Mouse (Mus musculus) B cell, adult 2 months (primary cell): ENCODE data around the gene Polr2b.

Experiments used
- DNase-seq, 2 experiments: peaks; one replicate each; pipeline ENCODE4 v3.0.0; 2022

Polr2b gene

DNA sequence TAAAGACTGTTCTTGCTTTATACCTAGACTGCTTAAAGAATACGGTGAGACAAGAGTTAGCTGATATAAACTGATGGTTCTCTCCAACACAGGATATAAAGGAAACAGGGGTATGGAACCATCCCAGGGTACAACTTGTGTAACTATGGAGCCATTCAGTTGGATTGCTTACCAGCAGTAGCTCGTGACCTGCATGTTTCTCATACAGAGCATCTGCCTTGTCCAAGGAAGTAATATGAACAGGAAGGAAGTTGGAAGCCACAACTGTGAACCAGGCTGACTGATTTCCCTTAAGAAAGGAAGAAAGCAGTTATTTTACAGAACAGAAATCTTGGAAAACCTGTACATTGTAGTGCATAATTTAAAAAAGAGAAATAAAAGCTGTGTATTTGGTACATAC, 10.5 kb upstream of the Polr2b start:
- no peak for DNase-seq

DNA sequence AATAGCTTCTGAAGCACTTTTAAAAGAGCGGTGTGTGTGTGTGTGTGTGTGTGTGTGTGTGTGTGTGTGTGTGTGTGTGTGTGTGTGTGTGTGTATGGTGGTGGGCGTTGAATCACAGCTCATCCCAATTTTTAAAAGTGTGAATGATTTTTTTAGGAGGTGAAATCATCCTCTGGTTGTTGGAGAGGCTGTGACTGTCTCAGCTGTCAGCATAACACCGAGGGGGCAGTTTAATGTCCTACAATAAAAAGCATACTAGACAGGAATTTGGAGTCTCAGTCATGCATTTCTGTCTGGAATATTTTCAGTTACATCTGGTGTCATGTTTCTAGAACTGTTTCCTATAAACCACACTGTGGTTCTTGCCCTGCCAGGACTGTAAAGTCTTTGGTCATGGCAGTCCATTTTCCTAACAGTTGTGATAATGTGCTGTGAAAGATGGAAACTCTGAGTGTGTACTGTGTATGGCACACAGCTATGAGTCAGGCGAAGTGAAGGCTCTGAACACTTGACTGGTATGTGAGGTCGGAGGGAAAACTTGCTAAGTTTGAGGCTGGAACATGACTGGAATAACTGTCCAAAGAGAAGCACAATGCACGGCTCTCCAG, 8.5 kb upstream of the Polr2b start:
- DNase-seq = no peak

DNA sequence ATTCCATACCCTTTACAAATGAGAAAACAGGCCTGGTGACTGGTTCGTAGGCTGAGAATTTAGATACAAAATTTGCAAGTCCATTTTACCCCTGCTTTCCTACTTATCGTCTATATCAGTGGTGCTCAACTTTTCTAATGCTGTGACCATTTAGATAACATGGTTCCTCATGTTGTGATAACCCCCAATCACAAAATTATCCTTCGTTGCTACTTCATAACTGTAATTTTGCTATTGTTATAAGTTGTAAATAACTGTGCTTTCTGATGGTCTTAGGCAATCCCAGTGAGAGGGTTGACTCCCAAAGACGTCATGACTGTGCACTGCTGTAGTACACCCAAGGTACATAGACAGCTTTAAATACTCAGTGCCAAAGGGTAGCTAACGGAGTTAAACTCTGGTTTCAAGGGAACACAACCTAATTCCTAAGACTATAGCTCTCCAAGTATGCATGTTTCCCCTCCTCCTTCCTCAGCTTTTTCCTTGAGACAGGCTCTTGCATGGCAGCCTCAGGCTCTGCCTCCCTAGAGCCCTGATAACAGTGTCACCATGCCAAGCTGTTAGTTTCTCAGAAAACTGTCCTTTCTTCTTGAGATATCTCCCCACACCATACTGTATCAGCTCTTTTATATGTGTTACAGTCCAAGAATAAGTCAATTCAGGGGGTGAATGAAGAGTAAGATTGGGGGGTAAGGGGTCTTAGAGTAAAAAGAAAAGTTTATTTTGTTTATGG, 2.0 kb upstream of the Polr2b start:
- DNase-seq = no peak

DNA sequence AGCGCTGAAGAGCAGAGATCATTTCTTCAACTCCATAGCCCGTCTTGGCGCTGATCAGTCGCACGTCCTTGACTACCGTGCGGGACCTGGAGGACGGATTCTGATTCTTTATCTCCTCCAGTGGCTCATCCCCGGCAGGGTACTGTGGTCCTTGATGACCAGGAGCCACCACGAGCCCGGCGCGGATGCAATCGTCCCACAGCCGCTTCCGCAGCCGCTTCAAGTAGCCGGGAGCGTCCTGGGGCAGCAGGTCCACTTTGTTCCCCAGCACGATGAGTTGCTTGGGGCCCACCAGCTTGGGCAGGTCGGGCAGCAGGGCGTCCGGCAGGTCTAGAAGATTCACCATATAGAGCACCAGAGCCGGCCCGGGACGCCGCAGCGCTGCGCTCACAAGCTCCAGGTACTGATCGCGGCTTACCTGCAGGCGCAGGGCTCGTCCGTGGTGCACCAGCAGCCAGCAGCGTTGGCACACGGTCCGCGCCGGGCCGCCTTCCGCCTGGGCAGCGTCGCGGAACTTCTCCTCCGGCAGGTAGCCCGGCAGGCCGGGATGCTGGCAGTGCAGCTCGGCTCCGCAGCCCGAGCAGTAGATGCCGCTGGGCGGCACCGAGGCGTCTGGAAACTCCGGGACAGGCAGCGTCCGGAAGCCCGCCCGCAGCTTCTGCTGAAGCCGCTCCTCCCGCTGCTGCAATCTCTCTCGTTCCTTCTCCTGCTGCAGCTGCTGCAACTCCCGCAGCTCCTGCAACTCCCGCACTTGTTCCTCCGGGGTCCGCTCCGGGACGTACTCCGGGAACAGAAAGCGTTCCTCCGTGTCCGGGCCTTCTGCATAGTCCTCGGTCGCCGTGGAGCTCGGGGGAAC, 668 bp upstream of the Polr2b start:
- no peak for DNase-seq

- DNase-seq = no peak
Measured at GRCm38 (mm10) chr5:77314206-77314605, 4.3 kb downstream of the Polr2b start.

DNA sequence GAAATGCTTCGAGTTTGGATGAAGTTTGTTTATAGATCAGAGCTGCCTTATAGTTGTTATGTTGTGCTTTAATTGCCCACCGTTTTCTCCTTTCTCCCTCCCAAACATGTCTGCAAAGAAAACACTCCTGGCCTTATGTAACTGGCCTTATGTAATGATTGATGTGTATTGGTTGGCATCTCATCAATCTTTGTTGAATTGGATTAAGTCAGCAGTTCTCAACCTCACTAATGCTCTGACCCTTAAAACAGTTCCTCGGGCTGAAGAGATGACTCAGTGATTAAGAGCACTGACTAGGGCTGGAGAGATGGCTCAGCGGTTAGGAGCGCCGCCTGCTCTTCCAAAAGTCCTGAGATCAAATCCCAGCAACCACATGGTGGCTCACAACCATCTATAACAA, 5.0 kb downstream of the Polr2b start:
- DNase-seq = no peak

- DNase-seq = no peak
Measured at GRCm38 (mm10) chr5:77324936-77325335, 15.0 kb downstream of the Polr2b start.

DNA sequence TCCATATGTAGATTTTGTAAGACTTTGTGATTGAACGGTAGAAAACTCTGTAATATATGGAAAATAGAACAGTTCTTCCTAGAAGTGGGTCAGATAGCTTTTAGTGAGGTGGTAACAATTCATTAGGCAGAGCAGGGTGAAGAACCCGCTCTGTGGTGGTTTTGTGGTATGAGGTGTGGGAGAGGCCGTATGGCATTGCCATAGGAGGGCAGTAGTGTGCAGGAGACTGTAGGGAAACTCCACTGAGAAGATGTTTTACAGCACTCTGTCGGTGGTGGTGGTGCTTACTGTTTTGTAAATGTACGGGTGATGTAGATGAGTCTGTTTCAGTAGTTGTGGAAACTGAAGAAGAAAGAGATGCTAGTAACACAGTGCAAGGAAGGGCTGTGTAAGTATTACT, 20.2 kb downstream of the Polr2b start:
- DNase-seq = no peak

DNA sequence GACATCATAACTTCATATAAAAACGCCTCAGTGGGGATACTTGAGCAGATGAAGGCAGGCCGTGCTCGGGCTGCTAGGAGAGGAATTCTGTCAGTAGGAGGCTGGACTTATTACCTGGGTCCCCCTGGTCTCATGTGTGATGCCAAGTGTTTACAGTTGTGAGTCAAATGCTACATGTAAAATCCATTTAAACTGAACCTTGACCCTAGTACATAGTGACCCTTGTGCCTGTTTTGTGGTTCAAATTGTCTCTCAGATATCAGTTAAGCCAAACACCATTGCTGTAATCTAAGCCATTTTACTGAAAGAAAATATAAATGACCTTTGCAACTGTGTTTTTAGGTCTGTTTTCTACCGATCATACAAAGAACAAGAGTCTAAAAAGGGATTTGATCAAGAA, 30.1 kb downstream of the Polr2b start:
- DNase-seq = no peak

GRCm38 (mm10) chr5:77348901-77349300, 39.0 kb downstream of the Polr2b start:
- no peak for DNase-seq

- no peak for DNase-seq
Measured at GRCm38 (mm10) chr5:77349971-77350658, 40.2 kb downstream of the Polr2b start.

DNA sequence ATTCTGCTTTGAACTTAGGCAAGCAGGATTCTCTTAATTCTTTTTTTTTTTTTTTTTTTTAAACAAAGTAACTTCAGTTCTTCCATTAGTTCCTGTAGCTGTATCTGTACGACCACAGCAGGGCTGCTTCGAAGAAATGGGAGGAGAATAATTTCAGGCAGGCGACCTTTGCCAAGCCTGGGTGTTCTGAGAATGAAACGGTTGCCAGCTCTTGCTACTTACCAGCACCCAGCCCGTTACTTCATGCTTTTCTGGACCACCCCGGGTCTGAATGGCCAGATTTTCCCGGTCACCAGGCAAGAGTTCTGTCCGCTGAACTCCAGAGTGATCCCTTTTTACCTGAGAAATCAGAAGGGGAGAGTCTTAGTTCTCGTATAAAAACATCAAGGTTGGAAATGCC, 41.7 kb downstream of the Polr2b start:
- no peak for DNase-seq

DNA sequence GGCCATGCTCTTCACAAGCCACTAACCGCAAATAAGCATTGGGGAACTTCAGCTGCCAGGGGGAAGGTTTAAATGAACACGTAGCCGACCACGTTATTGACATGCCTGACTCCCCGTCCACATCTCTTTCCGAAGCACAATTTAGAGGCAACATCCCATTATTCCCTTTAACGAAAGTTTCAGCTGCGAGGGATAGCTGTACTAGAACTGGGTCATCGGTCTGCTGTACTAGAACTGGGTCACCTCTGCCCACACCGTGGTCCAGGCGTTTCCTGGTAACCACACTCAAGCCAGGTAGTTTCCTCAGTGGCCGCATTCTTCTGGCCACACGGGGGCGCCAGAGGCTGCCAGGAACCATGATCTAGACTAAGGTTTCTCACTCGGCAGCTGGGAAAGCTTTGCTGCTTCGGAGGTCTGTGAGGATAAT, 44.4 kb downstream of the Polr2b start:
- peak; percentile 88 to 89 for DNase-seq

GRCm38 (mm10) chr5:77355307-77356265, 45.6 kb downstream of the Polr2b start:
- no peak for DNase-seq

- DNase-seq = peak; percentile 58 to 59
Measured at GRCm38 (mm10) chr5:77357405-77358149, 47.6 kb downstream of the Polr2b start.

- DNase-seq = no peak
Measured at GRCm38 (mm10) chr5:77358347-77358746, 48.4 kb downstream of the Polr2b start.

GRCm38 (mm10) chr5:77359971-77360370, 50.0 kb downstream of the Polr2b start:
- DNase-seq = no peak

DNA sequence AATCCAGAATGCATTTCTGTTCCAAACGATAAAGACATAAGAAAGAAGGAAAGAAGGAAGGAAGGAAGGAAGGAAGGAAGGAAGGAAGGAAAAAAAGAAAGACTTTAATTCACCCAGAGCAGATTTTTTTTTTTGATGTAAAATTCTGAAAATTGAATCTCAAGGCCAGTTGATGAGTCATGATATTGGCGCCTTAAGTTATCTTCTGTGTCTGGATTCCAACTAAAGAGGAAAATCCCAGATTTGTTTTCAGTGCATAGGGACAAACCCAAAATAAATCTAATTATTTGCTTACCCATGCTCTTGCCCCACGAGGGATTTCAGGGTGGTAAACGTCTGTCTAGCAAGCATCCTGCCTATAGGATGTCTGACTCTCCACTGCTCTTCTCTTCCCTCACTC, 51.1 kb downstream of the Polr2b start:
- DNase-seq = no peak

- no peak for DNase-seq
Measured at GRCm38 (mm10) chr5:77362120-77362519, 52.2 kb downstream of the Polr2b start.

DNA sequence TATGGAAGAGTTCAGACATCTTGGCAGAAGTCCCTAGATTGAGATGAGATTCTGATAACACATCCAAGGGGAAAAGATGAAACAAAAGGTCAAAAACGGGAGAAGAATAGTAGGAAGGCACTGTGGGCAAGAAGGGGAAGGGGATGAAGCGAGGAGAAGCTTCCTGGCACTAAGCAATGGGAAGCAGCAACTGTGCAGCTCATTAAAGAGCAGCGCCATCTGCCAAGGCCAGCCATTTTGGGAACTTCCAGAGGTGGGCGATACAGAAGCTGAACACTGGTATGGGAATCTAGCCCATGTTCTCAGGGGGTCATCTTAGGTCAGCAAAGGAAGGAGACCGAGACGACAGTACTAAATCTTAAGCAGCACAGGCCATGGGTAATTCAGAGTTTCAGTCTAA, 53.7 kb downstream of the Polr2b start:
- no peak for DNase-seq

DNA sequence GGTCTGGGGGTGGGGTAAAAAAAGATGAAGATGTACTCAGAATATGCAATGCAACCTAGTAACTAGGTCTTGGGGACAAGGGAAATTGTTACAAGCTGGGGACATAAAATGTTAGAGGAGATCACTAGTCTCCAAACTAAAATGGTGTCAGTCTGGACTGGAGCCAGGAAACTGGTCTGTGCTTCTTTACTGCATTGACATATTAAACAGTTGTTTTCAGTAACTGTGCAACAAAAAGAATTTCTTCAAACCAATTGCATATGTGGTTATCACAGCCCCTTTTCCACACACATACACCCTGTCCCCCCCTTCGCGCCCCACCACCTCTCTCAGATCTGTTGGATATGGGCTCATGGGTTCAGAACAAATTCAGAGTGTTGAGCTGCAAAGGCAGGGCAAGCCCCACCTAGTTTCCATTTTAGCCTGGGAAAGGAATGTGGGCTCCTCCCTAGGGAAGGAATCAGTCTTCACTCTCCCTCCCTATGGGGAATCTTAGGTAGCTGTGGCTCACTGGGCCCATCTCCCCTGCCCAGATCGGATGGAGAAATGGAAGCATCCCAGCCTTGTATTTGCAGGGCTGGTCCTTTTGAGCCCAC, 54.6 kb downstream of the Polr2b start:
- DNase-seq = no peak
